Mouse (Mus musculus): ENCODE results near the gene Krt8. TPM values are rescaled to one million over a fixed set of nuclear protein-coding genes. Genes with fewer than 3 reads are reported as not detected.

Gene Krt8
- total and polyA plus RNA-seq, 2 experiments from 2014 or later, result 7.2 to 110 TPM

DNA sequence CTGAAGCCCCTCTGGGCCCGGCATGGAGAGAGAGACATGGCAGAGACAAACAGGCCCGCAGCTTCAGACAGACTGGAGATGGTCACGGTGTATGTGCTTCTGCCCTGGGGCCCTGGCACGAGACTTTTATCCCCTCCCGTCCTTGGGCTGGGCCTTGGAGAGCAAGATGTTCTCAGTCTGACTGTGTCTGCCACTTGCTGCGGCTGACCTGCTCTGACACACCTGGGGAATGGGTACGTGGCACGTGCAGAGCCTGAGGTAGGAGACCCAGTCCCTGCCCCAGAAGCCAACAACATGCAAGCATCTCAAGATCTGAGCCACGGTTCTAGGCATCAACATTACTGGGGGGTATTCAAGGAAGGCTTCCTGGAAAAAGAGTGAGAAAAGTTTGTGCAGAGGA is 50.1 kb downstream of the Krt8 start, which contains the start of gene Krt78:
TSS of gene Krt78 (minus strand) at position 101 of the 400 bp plus-strand sequence.
- H3K36me3 ChIP-seq (replicated peaks; ENCODE audit: control insufficient read depth, insufficient read depth, low read length), result no peaks in the 10 kb centered on the region
- DNase-seq (ENCODE audit: low spot score), result no peak
- no peak for ATAC-seq (ENCODE audit: insufficient read depth, low read depth)
- no peak for TF ChIP-seq CTCF (IDR thresholded peaks at IDR 0.05; ENCODE audit: low read depth)
- TF ChIP-seq EP300 (IDR thresholded peaks at IDR 0.05; ENCODE audit: low read depth), result no peak
- WGBS, result 71% methylated on average over 9 of the region's 9 CpGs
- H3K27me3 ChIP-seq (ENCODE audit: control insufficient read depth, insufficient read depth, low read length), result 0 out of 2 replicates have a peak, but pooled peaks cover 4% of the 10 kb centered on the region
- no peak within 1 kb of the TSS for H3K9ac ChIP-seq (replicated peaks; ENCODE audit: low read depth, low read length)
- H3K4me1 ChIP-seq (ENCODE audit: control insufficient read depth, insufficient read depth), result no peaks in the 10 kb centered on the region
- no peak within 1 kb of the TSS for H3K4me3 ChIP-seq (ENCODE audit: low read depth, low read length)
- H3K4me2 ChIP-seq (ENCODE audit: low read depth, low read length), result no peak within 1 kb of the TSS
- H3K27ac ChIP-seq (ENCODE audit: low read depth), result no peak within 1 kb of the TSS
- H3K9me3 ChIP-seq (replicated peaks; ENCODE audit: control insufficient read depth, low read length), result no peaks in the 10 kb centered on the region

DNA sequence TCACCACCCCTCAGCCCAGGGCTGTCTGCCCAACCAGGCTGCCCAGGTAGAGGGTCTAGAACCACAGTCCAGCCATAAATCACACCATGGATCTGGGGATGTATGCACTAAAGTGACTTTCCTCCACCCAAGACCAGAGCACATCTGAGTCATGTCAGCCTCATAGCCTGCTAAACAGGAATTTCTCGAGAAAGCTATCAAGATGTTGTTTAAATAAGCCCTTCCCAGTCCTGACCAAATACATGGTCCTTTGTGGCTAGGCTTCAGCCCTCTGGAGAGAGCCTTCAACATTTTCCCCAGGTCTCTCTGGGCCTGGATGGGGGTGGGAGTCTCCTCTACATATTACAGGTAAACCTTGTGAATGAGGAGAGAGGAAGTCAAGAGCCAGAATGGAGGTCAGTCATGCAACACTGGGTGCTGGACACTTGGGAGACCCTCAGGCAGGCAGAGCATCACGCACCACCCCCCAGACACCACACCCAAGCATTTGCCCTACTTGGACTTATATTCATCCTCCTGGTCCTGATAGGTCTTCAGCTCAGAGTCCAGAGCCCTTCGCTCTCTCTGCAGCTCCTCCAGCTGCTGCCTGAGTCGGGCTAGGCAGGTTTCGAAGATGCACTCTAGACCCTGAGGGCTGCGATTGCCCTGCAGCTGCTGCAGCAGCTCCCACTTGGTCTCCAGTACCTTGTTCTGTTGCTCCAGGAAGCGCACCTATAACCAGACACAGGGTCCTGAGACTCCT is 51.4 kb downstream of the Krt8 start:
- Histone ChIP-seq H3K9me3 (replicated peaks; ENCODE audit: control insufficient read depth, low read length) (no peaks in the 10 kb centered on the region), H3K4me1 (ENCODE audit: control insufficient read depth, insufficient read depth) (no peaks in the 10 kb centered on the region), H3K27ac (ENCODE audit: low read depth) (no peak overlapping the region), H3K4me2 (ENCODE audit: low read depth, low read length) (no peak overlapping the region), H3K36me3 (replicated peaks; ENCODE audit: control insufficient read depth, insufficient read depth, low read length) (no peaks in the 10 kb centered on the region), H3K27me3 (ENCODE audit: control insufficient read depth, insufficient read depth, low read length) (0 out of 2 replicates have a peak, but pooled peaks cover 4% of the 10 kb centered on the region), H3K4me3 (ENCODE audit: low read depth, low read length) (no peak overlapping the region), H3K9ac (replicated peaks; ENCODE audit: low read depth, low read length) (no peak overlapping the region)
- ATAC-seq (ENCODE audit: insufficient read depth, low read depth) (no peak), DNase-seq (ENCODE audit: low spot score) (no peak)
- 77% methylated on average over 7 of the region's 7 CpGs for WGBS
- no peak for TF ChIP-seq CTCF (IDR thresholded peaks at IDR 0.05; ENCODE audit: low read depth)
- no peak for TF ChIP-seq EP300 (IDR thresholded peaks at IDR 0.05; ENCODE audit: low read depth)

Other genes starting within 250 kb of the Krt8 start
- gene Krt72, start 218.0 kb downstream of the Krt8 start, total RNA-seq (2014; rRNA removed; ENCODE audit: low replicate concordance), result not detected in 2 replicates
- not detected in 2 replicates for gene Krt72, start 218.0 kb downstream of the Krt8 start, polyA plus RNA-seq (2015; fragmentation: Nextera tagmentation; extraction: Ambion mirVana)
- gene Krt73, start 202.1 kb downstream of the Krt8 start, total RNA-seq (2014; rRNA removed; ENCODE audit: low replicate concordance), result not detected in 2 replicates
- gene Krt73, start 202.1 kb downstream of the Krt8 start, polyA plus RNA-seq (2015; fragmentation: Nextera tagmentation; extraction: Ambion mirVana), result not detected in 2 replicates
- not detected in 2 replicates for gene Krt2, start 186.3 kb downstream of the Krt8 start, total RNA-seq (2014; rRNA removed; ENCODE audit: low replicate concordance)
- not detected in 2 replicates for gene Krt2, start 186.3 kb downstream of the Krt8 start, polyA plus RNA-seq (2015; fragmentation: Nextera tagmentation; extraction: Ambion mirVana)
- gene Krt1, start 153.7 kb downstream of the Krt8 start, total RNA-seq (2014; rRNA removed; ENCODE audit: low replicate concordance), result not detected in 2 replicates
- gene Krt1, start 153.7 kb downstream of the Krt8 start, polyA plus RNA-seq (2015; fragmentation: Nextera tagmentation; extraction: Ambion mirVana), result 0.31 TPM in 1 of 2 replicates, not detected in the other
- not detected in 2 replicates for gene Krt77, start 134.8 kb downstream of the Krt8 start, total RNA-seq (2014; rRNA removed; ENCODE audit: low replicate concordance)
- gene Krt77, start 134.8 kb downstream of the Krt8 start, polyA plus RNA-seq (2015; fragmentation: Nextera tagmentation; extraction: Ambion mirVana), result not detected in 2 replicates
- not detected in 2 replicates for gene Krt76, start 111.6 kb downstream of the Krt8 start, total RNA-seq (2014; rRNA removed; ENCODE audit: low replicate concordance)
- not detected in 2 replicates for gene Krt76, start 111.6 kb downstream of the Krt8 start, polyA plus RNA-seq (2015; fragmentation: Nextera tagmentation; extraction: Ambion mirVana)
- 5.4 TPM in 1 of 2 replicates, not detected in the other for gene Krt4, start 79.7 kb downstream of the Krt8 start, total RNA-seq (2014; rRNA removed; ENCODE audit: low replicate concordance)
- 0.12 TPM in 1 of 2 replicates, not detected in the other for gene Krt4, start 79.7 kb downstream of the Krt8 start, polyA plus RNA-seq (2015; fragmentation: Nextera tagmentation; extraction: Ambion mirVana)
- not detected in 2 replicates for gene Krt79, start 64.2 kb downstream of the Krt8 start, total RNA-seq (2014; rRNA removed; ENCODE audit: low replicate concordance)
- 0.31 and 0.44 TPM in 2 replicates for gene Krt79, start 64.2 kb downstream of the Krt8 start, polyA plus RNA-seq (2015; fragmentation: Nextera tagmentation; extraction: Ambion mirVana)
- not detected in 2 replicates for gene Krt78, start 50.2 kb downstream of the Krt8 start, total RNA-seq (2014; rRNA removed; ENCODE audit: low replicate concordance)
- gene Krt78, start 50.2 kb downstream of the Krt8 start, polyA plus RNA-seq (2015; fragmentation: Nextera tagmentation; extraction: Ambion mirVana), result not detected in 2 replicates
- 12.9 and 75.9 TPM in 2 replicates for gene Krt18, start 23.7 kb upstream of the Krt8 start, total RNA-seq (2014; rRNA removed; ENCODE audit: low replicate concordance)
- 15.0 and 15.3 TPM in 2 replicates for gene Krt18, start 23.7 kb upstream of the Krt8 start, polyA plus RNA-seq (2015; fragmentation: Nextera tagmentation; extraction: Ambion mirVana)
- 109 and 110 TPM in 2 replicates for gene Eif4b, start 69.3 kb upstream of the Krt8 start, total RNA-seq (2014; rRNA removed; ENCODE audit: low replicate concordance)
- gene Eif4b, start 69.3 kb upstream of the Krt8 start, polyA plus RNA-seq (2015; fragmentation: Nextera tagmentation; extraction: Ambion mirVana), result 40.6 and 46.0 TPM in 2 replicates
- 40.3 and 57.9 TPM in 2 replicates for gene Tns2, start 95.9 kb upstream of the Krt8 start, total RNA-seq (2014; rRNA removed; ENCODE audit: low replicate concordance)
- gene Tns2, start 95.9 kb upstream of the Krt8 start, polyA plus RNA-seq (2015; fragmentation: Nextera tagmentation; extraction: Ambion mirVana), result 21.9 and 24.6 TPM in 2 replicates
- 20.0 and 22.8 TPM in 2 replicates for gene Spryd3, start 131.8 kb upstream of the Krt8 start, total RNA-seq (2014; rRNA removed; ENCODE audit: low replicate concordance)
- gene Spryd3, start 131.8 kb upstream of the Krt8 start, polyA plus RNA-seq (2015; fragmentation: Nextera tagmentation; extraction: Ambion mirVana), result 15.1 and 16.0 TPM in 2 replicates
- 30.5 and 35.4 TPM in 2 replicates for gene Igfbp6, start 139.9 kb upstream of the Krt8 start, total RNA-seq (2014; rRNA removed; ENCODE audit: low replicate concordance)
- gene Igfbp6, start 139.9 kb upstream of the Krt8 start, polyA plus RNA-seq (2015; fragmentation: Nextera tagmentation; extraction: Ambion mirVana), result 24.0 and 24.2 TPM in 2 replicates
- 1.7 TPM in 1 of 2 replicates, not detected in the other for gene Soat2, start 146.0 kb upstream of the Krt8 start, total RNA-seq (2014; rRNA removed; ENCODE audit: low replicate concordance)
- gene Soat2, start 146.0 kb upstream of the Krt8 start, polyA plus RNA-seq (2015; fragmentation: Nextera tagmentation; extraction: Ambion mirVana), result 0.08 and 0.14 TPM in 2 replicates
- 31.1 and 38.4 TPM in 2 replicates for gene Zfp740, start 198.8 kb upstream of the Krt8 start, total RNA-seq (2014; rRNA removed; ENCODE audit: low replicate concordance)
- gene Zfp740, start 198.8 kb upstream of the Krt8 start, polyA plus RNA-seq (2015; fragmentation: Nextera tagmentation; extraction: Ambion mirVana), result 17.7 and 18.8 TPM in 2 replicates
- 43.9 and 64.7 TPM in 2 replicates for gene Csad, start 200.2 kb upstream of the Krt8 start, total RNA-seq (2014; rRNA removed; ENCODE audit: low replicate concordance)
- gene Csad, start 200.2 kb upstream of the Krt8 start, polyA plus RNA-seq (2015; fragmentation: Nextera tagmentation; extraction: Ambion mirVana), result 27.7 and 33.1 TPM in 2 replicates
- 0.23 and 1.1 TPM in 2 replicates for gene Itgb7, start 227.5 kb upstream of the Krt8 start, total RNA-seq (2014; rRNA removed; ENCODE audit: low replicate concordance)
- gene Itgb7, start 227.5 kb upstream of the Krt8 start, polyA plus RNA-seq (2015; fragmentation: Nextera tagmentation; extraction: Ambion mirVana), result 0.79 and 0.92 TPM in 2 replicates

Measured in heart, postnatal 0 days (tissue).